Mouse (Mus musculus) embryonic fibroblast, embryonic 13.5 days (primary cell): ENCODE measurements around the gene Naa38.

Experiments used
- CTCF ChIP-seq: IDR thresholded peaks from 2 replicates; pipeline ENCODE4 v1.5.1; 2011; ENCODE audit warnings: mild to moderate bottlenecking, control low read depth, low read length, moderate library complexity, borderline replicate concordance; ENCODE audit not compliant: insufficient read depth
- POLR2A ChIP-seq: IDR thresholded peaks from 2 replicates; pipeline ENCODE4 v1.6.1; 2011; ENCODE audit warnings: low read depth, mild to moderate bottlenecking, control low read depth, low read length, moderate library complexity

DNA sequence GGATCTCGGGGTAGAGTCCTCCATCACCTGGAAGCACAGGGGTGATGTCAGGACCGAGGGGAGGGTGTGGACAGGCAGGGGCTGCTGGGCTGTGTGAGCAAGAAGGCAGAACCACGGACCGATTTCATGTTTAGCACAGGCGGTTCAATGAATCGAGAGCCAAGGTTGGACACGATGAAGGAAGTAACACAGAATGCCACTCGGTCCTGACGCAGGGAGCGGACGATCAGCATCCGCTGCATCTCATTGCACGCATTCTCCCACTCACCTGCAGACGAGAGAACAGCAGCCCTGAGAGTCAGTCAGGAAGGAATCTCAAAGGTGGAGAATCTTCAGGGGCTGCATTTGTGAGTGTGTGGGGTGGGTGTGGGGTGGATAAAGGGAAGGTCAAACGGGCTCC lies 35.3 kb downstream of the Naa38 start:
- TF ChIP-seq POLR2A, result no peak
- no peak for TF ChIP-seq CTCF
